ENCODE assay signal across 8 mouse cellular contexts in genomic region chr11:50601641-50602355, GRCm38 (mm10). TPM values are rescaled to one million over a fixed set of nuclear protein-coding genes. Genes with fewer than 3 reads are reported as not detected.
DNase-seq lines count a peak whose midpoint lies in the region; ATAC-seq and TF ChIP-seq lines count a peak whose summit lies in the region.

Gene Adamts2, plus strand, starts transcription at chr11:50602084.

- no peak for TF ChIP-seq CTCF in C2C12 (IDR thresholded peaks at IDR 0.05; ENCODE audit: control insufficient read depth, insufficient read depth, insufficient read length)

- no peaks in the 10 kb centered on the region for H3K79me3 ChIP-seq in C2C12 (ENCODE audit: low read depth)

- H3K27me3 ChIP-seq in C2C12 (ENCODE audit: control insufficient read depth, insufficient read depth, insufficient read length), result no peaks in the 10 kb centered on the region
- H3K27me3 ChIP-seq in forebrain, embryonic 12.5 days, result peaks cover 79% of the 10 kb centered on the region
- H3K27me3 ChIP-seq in heart, embryonic 16.5 days (ENCODE audit: control insufficient read depth, insufficient read depth, low read length), result peaks cover 55% of the 10 kb centered on the region

- peaks cover 16% of the 10 kb centered on the region for H3K4me1 ChIP-seq in forebrain, embryonic 12.5 days
- peaks cover 11% of the 10 kb centered on the region; the same call in 1 of the 2 replicates for H3K4me1 ChIP-seq in heart, embryonic 16.5 days (ENCODE audit: control insufficient read depth, insufficient read depth, low read length)

- peak; percentile 85 for DNase-seq in adrenal gland, postnatal 14 days
- peak; percentile 77 for DNase-seq in kidney, postnatal 14 days
- DNase-seq in lung, postnatal 10 days, result peak; percentile 90
- DNase-seq in retina, postnatal 7 days (ENCODE audit: low read depth, low spot score), result peak; percentile 37

- H3K79me2 ChIP-seq in C2C12 (ENCODE audit: control insufficient read depth, insufficient read depth), result no peaks in the 10 kb centered on the region

- WGBS in forebrain, embryonic 12.5 days, result under 1% methylated on average over 58 of the region's 82 CpGs
- under 1% methylated on average over 71 of the region's 82 CpGs for WGBS in heart, embryonic 16.5 days

- no peaks in the 10 kb centered on the region for H3K9me3 ChIP-seq in forebrain, embryonic 12.5 days
- no peaks in the 10 kb centered on the region for H3K9me3 ChIP-seq in heart, embryonic 16.5 days (replicated peaks; ENCODE audit: control insufficient read depth, low read length)

- peak; percentile 80 for ATAC-seq in forebrain, embryonic 12.5 days (ENCODE audit: low FRiP score)
- ATAC-seq in heart, embryonic 16.5 days (replicated peaks; ENCODE audit: extremely low read depth, insufficient read depth, low FRiP score), result peak; percentile 86
- no peak for ATAC-seq in monocyte, adult 5-6 weeks (replicated peaks; ENCODE audit: insufficient number of reproducible peaks, low FRiP score, low TSS enrichment, poor library complexity, severe bottlenecking)

- H3K4me3 ChIP-seq in C2C12 (ENCODE audit: insufficient read depth, poor library complexity, severe bottlenecking), result peak within 1 kb of the TSS; percentile 29
- peak within 1 kb of the TSS; percentile 63 for H3K4me3 ChIP-seq in forebrain, embryonic 12.5 days (replicated peaks)
- H3K4me3 ChIP-seq in heart, embryonic 16.5 days (ENCODE audit: low read length), result peak within 1 kb of the TSS; percentile 56

- H3K27ac ChIP-seq in forebrain, embryonic 12.5 days, result no peak within 1 kb of the TSS
- no peak within 1 kb of the TSS for H3K27ac ChIP-seq in heart, embryonic 16.5 days (ENCODE audit: low read length)

- H3ac ChIP-seq in C2C12 (ENCODE audit: control insufficient read depth, insufficient read length, low read depth), result peak within 1 kb of the TSS; percentile 51

- H3K36me3 ChIP-seq in C2C12 (ENCODE audit: control insufficient read depth, insufficient read depth), result no peaks in the 10 kb centered on the region
- no peaks in the 10 kb centered on the region for H3K36me3 ChIP-seq in forebrain, embryonic 12.5 days (replicated peaks)
- H3K36me3 ChIP-seq in heart, embryonic 16.5 days (ENCODE audit: control insufficient read depth, insufficient read depth), result no peaks in the 10 kb centered on the region

- H3K9ac ChIP-seq in forebrain, embryonic 12.5 days, result peak within 1 kb of the TSS; percentile 59
- peak within 1 kb of the TSS; percentile 59 for H3K9ac ChIP-seq in heart, embryonic 16.5 days (ENCODE audit: low read length)

- peak within 1 kb of the TSS; percentile 99 for H3K4me2 ChIP-seq in forebrain, embryonic 12.5 days
- peak within 1 kb of the TSS; percentile 73 for H3K4me2 ChIP-seq in heart, embryonic 16.5 days (ENCODE audit: low read depth, low read length)

TF ChIP-seq in C2C12, 6 proteins besides CTCF, POLR2A, EP300 and RAD21:
- TF ChIP-seq MAX (IDR thresholded peaks at IDR 0.05), result no peak
- TF ChIP-seq FOSL1 (IDR thresholded peaks at IDR 0.05; ENCODE audit: insufficient read depth, low read length, poor library complexity, severe bottlenecking), result no peak
- TF ChIP-seq MYOD1 (IDR thresholded peaks at IDR 0.05; ENCODE audit: control insufficient read depth, insufficient read length, low read depth), result no peak
- no peak for TF ChIP-seq CEBPB (IDR thresholded peaks at IDR 0.05; ENCODE audit: low read depth)
- TF ChIP-seq MYOG (IDR thresholded peaks at IDR 0.05; ENCODE audit: control insufficient read depth, extremely low read depth, insufficient read length), result no peak
- TF ChIP-seq USF1 (IDR thresholded peaks at IDR 0.05; ENCODE audit: low read depth), result no peak

RNA-seq across cellular contexts. Expression of gene Adamts2, which starts in this region (rescaled TPM):
- polyA plus RNA-seq in C2C12 (2012; fragmentation: generic; extraction: Trizol), result 2.9 TPM
- 14.2 and 14.4 TPM in 2 replicates for total RNA-seq in adrenal gland, postnatal 14 days (2021)
- 1.8 and 2.0 TPM in 2 replicates for polyA plus RNA-seq in forebrain, embryonic 12.5 days (2016; fragmentation: Nextera tagmentation; extraction: Ambion mirVana)
- polyA plus RNA-seq in heart, embryonic 16.5 days (2015; fragmentation: Nextera tagmentation; extraction: Ambion mirVana), result 8.2 and 9.8 TPM in 2 replicates
- 0.11 TPM in 1 of 3 replicates, not detected in the others for total RNA-seq in monocyte, adult 5-6 weeks (2017)

Comparison
In these comparisons a context has a peak if more than half of its experiments do, and no peak if none do; other contexts are left out.
1. RNA of gene Adamts2 (total RNA-seq): 14.2 to 14.4 TPM in adrenal gland, postnatal 14 days; 0.11 TPM in monocyte, adult 5-6 weeks; every median in the first group is over 10 times any median in the second.
2. DNase-seq: peak in every context shown above with its lines; median percentile 90 in lung, postnatal 10 days; 85 in adrenal gland, postnatal 14 days; 77 in kidney, postnatal 14 days; 37 in retina, postnatal 7 days.
3. Peak in every context shown above with its lines, with median percentiles within 50 percentile points of each other: H3K4me3 ChIP-seq.